Mouse (Mus musculus) limb, embryonic 10.5 days (tissue): ENCODE data around the gene Tmem9. TPM values are rescaled to one million over a fixed set of nuclear protein-coding genes. Genes with fewer than 3 reads are reported as not detected.

Experiments
- DNase-seq: peaks from one replicate; pipeline ENCODE4 v3.0.0-alpha.2; 2017; ENCODE audit warnings: low spot score
- H3K27ac ChIP-seq: fragments of 300-500 bp; sonication (generic); 2 replicates; pipeline ENCODE4 v1.5.1; 2016; ENCODE audit warnings: mild to moderate bottlenecking
- H3K27me3 ChIP-seq: fragments of 300-500 bp; sonication (generic); 2 replicates; pipeline ENCODE4 v1.6.1; 2016; ENCODE audit warnings: low read depth, mild to moderate bottlenecking; ENCODE audit not compliant: poor library complexity, severe bottlenecking
- H3K36me3 ChIP-seq: fragments of 300-500 bp; sonication (generic); 2 replicates; pipeline ENCODE4 v1.6.1; 2016; ENCODE audit warnings: mild to moderate bottlenecking, moderate library complexity
- H3K4me1 ChIP-seq: fragments of 300-500 bp; sonication (generic); 2 replicates; pipeline ENCODE4 v1.6.1; 2016
- H3K4me3 ChIP-seq: fragments of 300-500 bp; sonication (generic); 2 replicates; pipeline ENCODE4 v1.5.1; 2016; ENCODE audit warnings: mild to moderate bottlenecking, moderate library complexity
- H3K9me3 ChIP-seq: fragments of 300-500 bp; sonication (generic); replicated peaks from 2 replicates; pipeline ENCODE4 v1.6.1; 2016; ENCODE audit warnings: mild to moderate bottlenecking
- WGBS: fragments of 180-500 bp; shearing (Covaris S2); methylation state at CpG from one replicate; pipeline ENCODE4 v1.1.7; 2016; 5-methylcytosine and 5-hydroxymethylcytosine counted together
- polyA plus RNA-seq: library from polyadenylated mRNA; unstranded; fragments of >200 nt; fragmentation: Nextera tagmentation; extraction: Ambion mirVana; gene quantifications from 2 replicates; pipeline ENCODE4 v1.2.1, GENCODE M21; 2016

The Tmem9 gene
- polyA plus RNA-seq, 1 experiment from 2014 or later, result 162 TPM

- no peak for DNase-seq
- Histone ChIP-seq H3K36me3 (peaks cover 6% of the 10 kb centered on the region), H3K4me1 (peaks cover 20% of the 10 kb centered on the region; the same call in 1 of the 2 replicates), H3K4me3 (no peak overlapping the region), H3K9me3 (no peaks in the 10 kb centered on the region), H3K27ac (no peak overlapping the region), H3K27me3 (peaks cover 39% of the 10 kb centered on the region)
- WGBS, result 13% methylated on average over 11 of the region's 11 CpGs
Observed at GRCm38 (mm10) chr1:136040452-136040851, 32.5 kb downstream of the Tmem9 start.

- no peak overlapping the region for H3K4me3 ChIP-seq
Observed at GRCm38 (mm10) chr1:136040874-136041273, 32.9 kb downstream of the Tmem9 start.

GRCm38 (mm10) chr1:136045774-136046173, 37.8 kb downstream of the Tmem9 start:
- Histone ChIP-seq H3K27me3 (peaks cover 57% of the 10 kb centered on the region), H3K9me3 (no peaks in the 10 kb centered on the region), H3K4me3 (no peak overlapping the region), H3K27ac (no peak overlapping the region), H3K4me1 (peaks cover 16% of the 10 kb centered on the region), H3K36me3 (no peaks in the 10 kb centered on the region)
- peak; percentile 71 for DNase-seq
- 13% methylated on average over 4 of the region's 4 CpGs for WGBS

More at GRCm38 (mm10) chr1:136040874-136041273, 32.9 kb downstream of the Tmem9 start:
- no peaks in the 10 kb centered on the region for H3K9me3 ChIP-seq
- WGBS, result 34% methylated on average over 4 of the region's 4 CpGs
- H3K27ac ChIP-seq, result no peak overlapping the region
- peaks cover 39% of the 10 kb centered on the region for H3K27me3 ChIP-seq
- peaks cover 2% of the 10 kb centered on the region for H3K36me3 ChIP-seq
- H3K4me1 ChIP-seq, result peaks cover 20% of the 10 kb centered on the region; the same call in 1 of the 2 replicates
- no peak for DNase-seq

DNA sequence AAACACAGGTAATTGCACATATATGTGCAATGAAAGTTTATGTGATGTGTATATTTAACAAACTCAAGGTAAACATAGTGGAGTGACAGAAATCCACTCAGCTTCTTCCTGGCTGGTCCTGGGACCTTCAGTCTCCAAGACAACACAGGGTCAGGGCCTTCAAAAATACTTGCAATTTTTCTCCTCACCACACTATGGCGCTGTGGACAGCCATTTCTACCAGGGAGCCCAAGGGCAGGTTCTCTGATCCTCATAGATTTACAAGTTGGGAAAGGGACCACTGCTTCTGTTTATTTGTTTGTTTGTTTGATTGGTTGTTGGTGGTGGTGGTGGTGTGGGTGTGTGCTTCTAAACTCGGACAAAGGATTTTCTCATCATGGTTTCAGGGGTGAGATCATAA, 39.5 kb downstream of the Tmem9 start:
- H3K9me3 ChIP-seq, result no peaks in the 10 kb centered on the region
- WGBS, result 2% methylated on average over 2 of the region's 2 CpGs
- peaks cover 18% of the 10 kb centered on the region for H3K4me1 ChIP-seq
- H3K27ac ChIP-seq, result no peak overlapping the region
- H3K4me3 ChIP-seq, result no peak overlapping the region
- no peaks in the 10 kb centered on the region for H3K36me3 ChIP-seq
- peaks cover 58% of the 10 kb centered on the region for H3K27me3 ChIP-seq
- DNase-seq, result no peak

DNA sequence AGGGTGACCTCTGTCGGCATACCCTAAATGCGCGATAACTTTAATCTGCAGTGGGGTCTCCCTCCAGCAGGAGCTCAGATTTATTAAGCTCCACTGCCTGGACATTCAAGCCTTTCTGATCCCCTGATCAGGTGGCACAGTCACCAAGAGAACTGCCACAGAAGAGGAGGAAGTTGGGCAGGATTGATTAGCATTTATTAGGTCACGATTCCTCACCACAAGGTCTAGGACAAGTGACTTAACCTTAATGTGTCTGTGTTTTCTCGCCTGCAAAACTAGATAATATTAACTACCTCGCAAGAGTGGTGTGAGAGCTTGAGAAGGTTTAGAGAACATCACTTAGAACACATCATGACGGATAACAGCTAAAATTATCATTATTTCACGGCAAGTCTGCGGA, 39.9 kb downstream of the Tmem9 start:
- Histone ChIP-seq H3K36me3 (no peaks in the 10 kb centered on the region), H3K27me3 (peaks cover 58% of the 10 kb centered on the region), H3K27ac (no peak overlapping the region), H3K4me1 (peaks cover 21% of the 10 kb centered on the region), H3K4me3 (no peak overlapping the region), H3K9me3 (no peaks in the 10 kb centered on the region)
- DNase-seq, result no peak
- 75% methylated on average over 9 of the region's 9 CpGs for WGBS

DNA sequence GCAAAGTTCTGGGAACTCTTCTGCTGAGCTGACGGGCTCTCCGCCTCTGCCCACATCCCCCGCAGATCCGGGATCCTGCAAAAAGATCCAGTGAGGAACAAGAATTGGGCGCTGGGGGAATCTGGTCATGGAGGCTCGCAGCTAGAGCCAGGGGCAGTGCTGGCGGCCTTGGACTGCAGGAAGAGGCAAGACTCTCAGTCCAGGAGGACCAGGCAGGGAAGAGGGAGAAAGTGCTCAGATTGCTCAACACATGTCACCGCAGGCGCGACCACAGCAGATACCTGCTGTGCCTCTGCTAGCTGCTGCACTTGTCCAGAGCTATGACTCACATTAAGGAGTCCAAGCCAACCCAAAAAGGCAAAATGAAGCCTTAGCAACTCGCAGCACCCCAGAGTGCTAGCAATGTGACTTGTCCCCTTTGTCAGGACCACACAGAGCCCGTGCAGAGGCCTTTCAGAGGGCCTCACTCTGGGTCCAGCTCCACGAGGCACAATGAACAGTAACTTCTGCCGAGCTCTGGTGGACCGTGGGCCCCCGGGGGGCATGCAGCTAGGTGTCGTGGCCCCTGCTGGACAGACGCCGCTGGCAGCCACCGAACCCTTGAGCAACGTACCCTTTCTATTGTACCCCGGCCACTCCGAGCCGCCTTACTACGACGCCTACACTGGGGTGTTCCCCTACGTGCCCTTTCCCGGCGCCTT, 42.5 kb downstream of the Tmem9 start, which contains the start of gene Ascl5:
Ascl5 (plus strand) TSS at position 493 of the 701 bp plus-strand sequence.
- Histone ChIP-seq H3K4me1 (peaks cover 21% of the 10 kb centered on the region), H3K27me3 (peaks cover 72% of the 10 kb centered on the region), H3K27ac (no peak within 1 kb of the TSS), H3K9me3 (no peaks in the 10 kb centered on the region), H3K36me3 (no peaks in the 10 kb centered on the region), H3K4me3 (peak within 1 kb of the TSS; percentile 46)
- 22% methylated on average over 29 of the region's 29 CpGs for WGBS
- peak; percentile 36 for DNase-seq

GRCm38 (mm10) chr1:136051013-136051315, 43.0 kb downstream of the Tmem9 start:
- H3K9me3 ChIP-seq, result no peaks in the 10 kb centered on the region
- 2% methylated on average over 36 of the region's 36 CpGs for WGBS
- H3K4me1 ChIP-seq, result peaks cover 21% of the 10 kb centered on the region
- no peak overlapping the region for H3K27ac ChIP-seq
- H3K4me3 ChIP-seq, result peak overlapping the region; percentile 46
- no peaks in the 10 kb centered on the region for H3K36me3 ChIP-seq
- peak; percentile 44 for DNase-seq
- H3K27me3 ChIP-seq, result peaks cover 72% of the 10 kb centered on the region

DNA sequence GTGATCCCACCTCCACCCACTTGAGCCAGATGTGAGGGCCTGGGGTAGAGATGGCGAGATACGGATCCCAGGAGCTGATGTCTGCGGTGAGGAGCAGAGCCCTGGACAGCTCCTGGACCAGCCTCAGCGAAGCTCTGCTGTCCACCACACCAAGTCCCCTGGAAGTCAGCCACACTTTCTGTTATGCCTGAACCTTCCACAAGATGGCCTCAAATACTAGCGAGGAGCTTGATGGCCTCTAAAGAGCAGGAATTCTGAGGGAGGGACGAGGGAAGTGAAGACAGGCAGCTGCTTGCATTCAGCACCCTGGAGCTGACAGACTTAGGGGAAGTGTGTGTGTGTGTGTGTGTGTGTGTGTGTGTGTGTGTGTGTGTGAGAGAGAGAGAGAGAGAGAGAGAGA, 43.5 kb downstream of the Tmem9 start:
- 1% methylated on average over 6 of the region's 6 CpGs for WGBS
- DNase-seq, result peak; percentile 70
- Histone ChIP-seq H3K9me3 (no peaks in the 10 kb centered on the region), H3K27me3 (peaks cover 72% of the 10 kb centered on the region), H3K4me3 (peak overlapping the region; percentile 46), H3K4me1 (peaks cover 21% of the 10 kb centered on the region), H3K36me3 (no peaks in the 10 kb centered on the region), H3K27ac (no peak overlapping the region)

DNA sequence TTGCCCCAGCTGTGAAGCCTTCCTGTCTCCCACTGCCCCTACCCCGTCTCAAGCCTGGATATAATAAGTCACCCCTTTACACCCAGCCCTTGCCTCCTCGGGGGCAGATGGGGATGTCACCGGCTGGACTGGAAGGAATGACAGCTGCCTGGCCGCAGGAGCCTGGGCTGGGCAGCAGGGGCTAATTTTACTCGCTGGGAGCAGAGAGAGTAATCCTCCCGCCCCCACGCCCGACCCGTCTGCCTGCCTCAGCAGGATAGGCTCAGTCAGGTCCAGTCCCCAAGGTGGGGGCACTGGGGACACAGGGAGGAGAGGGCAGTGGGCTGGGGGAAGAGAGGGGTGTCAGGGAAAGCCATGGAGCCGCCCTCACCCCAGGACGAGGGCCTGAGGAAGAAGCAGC, 44.6 kb downstream of the Tmem9 start, which contains the start of gene Cacna1s:
Cacna1s (plus strand) TSS at position 204 of the 400 bp plus-strand sequence.
- Histone ChIP-seq H3K36me3 (no peaks in the 10 kb centered on the region), H3K4me3 (no peak within 1 kb of the TSS), H3K27me3 (peaks cover 64% of the 10 kb centered on the region), H3K4me1 (peaks cover 23% of the 10 kb centered on the region), H3K27ac (no peak within 1 kb of the TSS), H3K9me3 (no peaks in the 10 kb centered on the region)
- no peak for DNase-seq
- WGBS, result 28% methylated on average over 11 of the region's 11 CpGs

DNA sequence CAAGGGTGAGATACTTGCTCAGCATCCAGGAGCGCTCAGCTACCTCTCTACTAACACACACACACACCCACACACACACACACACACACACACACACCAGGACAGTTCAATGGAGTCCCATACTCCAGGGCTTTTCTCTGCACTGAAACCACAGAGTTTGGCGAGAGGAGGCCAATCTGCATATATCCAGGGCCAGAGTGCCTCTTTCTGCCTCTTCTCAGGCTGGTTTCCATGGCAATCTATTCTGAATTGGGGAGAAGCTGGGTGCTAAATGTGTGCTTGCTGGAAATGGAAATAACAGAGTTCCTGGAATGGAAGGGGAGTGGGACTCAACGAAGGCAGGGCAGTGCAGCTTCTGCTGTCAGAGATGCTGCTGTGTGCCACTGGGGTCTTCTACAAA, 47.8 kb downstream of the Tmem9 start:
- H3K27me3 ChIP-seq, result peaks cover 39% of the 10 kb centered on the region
- peaks cover 18% of the 10 kb centered on the region for H3K4me1 ChIP-seq
- no peak overlapping the region for H3K4me3 ChIP-seq
- DNase-seq, result no peak
- H3K27ac ChIP-seq, result no peak overlapping the region
- H3K36me3 ChIP-seq, result no peaks in the 10 kb centered on the region
- H3K9me3 ChIP-seq, result no peaks in the 10 kb centered on the region
- 82% methylated on average over 3 of the region's 3 CpGs for WGBS

GRCm38 (mm10) chr1:136058594-136058993, 50.6 kb downstream of the Tmem9 start:
- Histone ChIP-seq H3K36me3 (no peaks in the 10 kb centered on the region), H3K27ac (no peak overlapping the region), H3K4me1 (peaks cover 5% of the 10 kb centered on the region; the same call in 1 of the 2 replicates), H3K9me3 (no peaks in the 10 kb centered on the region), H3K27me3 (peaks cover 11% of the 10 kb centered on the region), H3K4me3 (no peak overlapping the region)
- DNase-seq, result no peak
- 53% methylated on average over 3 of the region's 3 CpGs for WGBS

DNA sequence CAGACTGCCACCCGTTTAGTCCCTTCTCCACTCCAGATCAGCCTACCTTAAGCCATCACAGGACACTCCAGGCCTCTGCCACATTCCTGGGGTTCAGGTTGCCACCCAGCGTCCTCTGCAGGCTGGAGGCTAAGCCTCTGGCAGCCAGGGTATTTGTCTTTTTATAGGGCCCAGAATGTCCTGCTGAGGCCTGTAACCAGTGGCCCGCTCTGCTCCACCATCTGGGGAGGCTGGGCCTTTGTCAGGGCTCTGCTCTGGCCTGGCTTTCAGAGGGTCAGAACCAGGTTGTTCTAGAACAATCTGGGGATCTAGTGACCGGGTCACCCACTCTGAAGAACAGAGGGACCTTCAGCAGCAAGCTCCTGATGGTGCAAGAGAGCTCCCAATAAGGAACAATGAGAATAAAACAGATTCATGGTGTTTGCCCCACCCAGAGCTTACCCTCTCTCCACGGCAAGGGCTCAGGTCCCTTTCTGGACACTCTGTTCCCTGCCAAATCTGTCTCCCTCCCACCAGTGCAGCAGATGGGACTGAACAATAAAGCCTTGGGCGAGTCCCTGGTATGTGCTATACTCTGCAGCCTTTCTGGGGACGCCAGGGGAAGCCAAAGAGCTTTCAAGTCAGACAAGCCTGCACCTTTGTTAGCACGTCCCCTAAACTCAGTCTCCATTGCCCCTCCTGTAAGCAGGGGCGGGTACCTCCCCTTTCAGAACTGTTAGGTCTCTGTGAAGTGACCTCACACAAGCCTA, 53.3 kb downstream of the Tmem9 start:
- Histone ChIP-seq H3K36me3 (no peaks in the 10 kb centered on the region), H3K27ac (no peak overlapping the region), H3K9me3 (no peaks in the 10 kb centered on the region), H3K4me3 (no peak overlapping the region), H3K4me1 (peaks cover 5% of the 10 kb centered on the region; the same call in 1 of the 2 replicates), H3K27me3 (no peaks in the 10 kb centered on the region)
- DNase-seq, result no peak
- 60% methylated on average over 9 of the region's 9 CpGs for WGBS

DNA sequence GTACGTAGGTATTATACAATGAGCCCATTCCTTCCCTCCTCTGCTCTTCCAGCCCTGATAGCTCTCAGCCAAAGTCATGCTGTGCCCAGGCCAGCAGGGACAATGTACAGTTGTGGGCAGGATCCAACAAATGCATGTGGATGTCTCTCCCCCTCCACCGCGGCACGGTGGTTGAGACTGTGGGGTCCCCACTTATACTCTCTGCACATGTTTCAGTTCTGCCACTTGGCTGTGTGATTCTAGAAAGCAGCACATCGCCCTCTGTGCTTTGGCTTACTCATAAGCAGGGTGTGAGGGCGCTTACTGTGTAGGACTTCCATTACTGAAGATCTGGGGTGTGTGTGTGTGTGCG, 53.8 kb downstream of the Tmem9 start:
- WGBS, result 90% methylated on average over 7 of the region's 7 CpGs
- Histone ChIP-seq H3K4me3 (no peak overlapping the region), H3K36me3 (no peaks in the 10 kb centered on the region), H3K9me3 (no peaks in the 10 kb centered on the region), H3K27me3 (no peaks in the 10 kb centered on the region), H3K4me1 (peaks cover 5% of the 10 kb centered on the region; the same call in 1 of the 2 replicates), H3K27ac (no peak overlapping the region)
- DNase-seq, result no peak
